ENCODE assay signal across 9 mouse cellular contexts in the genomic region with DNA sequence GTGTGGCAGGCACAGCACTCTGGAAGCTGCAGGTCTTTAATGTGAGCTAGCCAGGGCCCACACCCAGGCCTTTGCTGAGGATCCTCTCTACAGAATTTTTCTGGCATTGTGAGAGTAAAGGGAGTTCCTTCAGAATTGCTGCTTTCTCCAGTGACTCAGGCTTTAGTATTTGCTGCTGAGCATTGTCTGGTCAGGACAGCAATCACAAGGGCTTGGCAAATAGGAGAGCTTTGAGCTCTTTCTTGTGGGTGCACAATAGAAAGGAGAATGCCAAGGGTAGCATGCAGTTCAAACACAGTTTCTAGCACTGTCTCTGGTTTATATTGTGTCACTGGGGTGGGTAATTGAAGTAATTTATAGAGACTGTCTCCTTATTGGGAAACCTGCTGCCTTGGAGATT. TPM values are rescaled to one million over a fixed set of nuclear protein-coding genes. Genes with fewer than 3 reads are reported as not detected.
A peak's percentile ranks its signal among the peaks of the same experiment; 100 is the strongest.
DNase-seq lines count a peak whose midpoint lies in the region; ATAC-seq lines count a peak whose summit lies in the region.
"Had no signal": no experiment of that assay in that cellular context is flagged by ENCODE, and none has a peak within 500 bp of the region (broad histone marks: within the 10 kb centered on the region; RNA-seq: fewer than 3 reads in every experiment).

No protein-coding gene starts in this region.

- H3K36me3 ChIP-seq in heart, embryonic 16.5 days (ENCODE audit: control insufficient read depth, insufficient read depth): no peaks in the 10 kb centered on the region
- H3K36me3 ChIP-seq in embryonic facial prominence, embryonic 14.5 days (ENCODE audit: control insufficient read depth, insufficient read depth, low read length): no peaks in the 10 kb centered on the region
- H3K36me3 ChIP-seq in midbrain, embryonic 12.5 days: peaks cover 3% of the 10 kb centered on the region; the same call in 1 of the 2 replicates

- ATAC-seq in heart, embryonic 16.5 days (replicated peaks; ENCODE audit: extremely low read depth, insufficient read depth, low FRiP score): no peak
- no peak for ATAC-seq in embryonic facial prominence, embryonic 14.5 days (ENCODE audit: low read depth)
- no peak for ATAC-seq in midbrain, embryonic 12.5 days (ENCODE audit: low FRiP score, low read depth)
- no peak for ATAC-seq in megakaryocyte-erythroid progenitor cell, adult 5-6 weeks (replicated peaks; ENCODE audit: low FRiP score, low TSS enrichment, poor library complexity, severe bottlenecking)

- DNase-seq in heart, postnatal 14 days: no peak
- DNase-seq in 3T3-L1 (ENCODE audit: low read depth, low spot score): peak; percentile 61
- DNase-seq in embryonic facial prominence, embryonic 14.5 days (ENCODE audit: low spot score): no peak
- DNase-seq in thymus, postnatal 25 days: no peak
- DNase-seq in left cerebral cortex, postnatal 4 days: no peak
- DNase-seq: adrenal gland, postnatal 25 days had no signal

- intact Hi-C loops in heart, postnatal 14 days (cut with DNase I): no loop called here
- intact Hi-C loops in left cerebral cortex, postnatal 4 days (cut with DNase I): loop anchor here (10.0 kb wide), 1 partner anchor 114 kb away; no protein-coding TSS in a partner anchor

- H3K9ac ChIP-seq in heart, embryonic 16.5 days (ENCODE audit: low read length): no peak overlapping the region
- 0 out of 2 replicates have a peak overlapping the region, but pooled peaks have one; percentile 19 for H3K9ac ChIP-seq in embryonic facial prominence, embryonic 14.5 days (ENCODE audit: low read depth, low read length)
- no peak overlapping the region for H3K9ac ChIP-seq in midbrain, embryonic 12.5 days (replicated peaks)

- H3K4me3 ChIP-seq in heart, embryonic 16.5 days (ENCODE audit: low read length): no peak overlapping the region
- H3K4me3 ChIP-seq in embryonic facial prominence, embryonic 14.5 days (ENCODE audit: low read depth, low read length): no peak overlapping the region
- no peak overlapping the region for H3K4me3 ChIP-seq in midbrain, embryonic 12.5 days

- H3K9me3 ChIP-seq in heart, embryonic 16.5 days (replicated peaks; ENCODE audit: control insufficient read depth, low read length): no peaks in the 10 kb centered on the region
- no peaks in the 10 kb centered on the region for H3K9me3 ChIP-seq in embryonic facial prominence, embryonic 14.5 days (ENCODE audit: control insufficient read depth, low read length)
- H3K9me3 ChIP-seq in midbrain, embryonic 12.5 days: no peaks in the 10 kb centered on the region

- H3K27me3 ChIP-seq in heart, embryonic 16.5 days (ENCODE audit: control insufficient read depth, insufficient read depth, low read length): no peaks in the 10 kb centered on the region
- no peaks in the 10 kb centered on the region for H3K27me3 ChIP-seq in embryonic facial prominence, embryonic 14.5 days (replicated peaks; ENCODE audit: control insufficient read depth, insufficient read depth, low read length)
- no peaks in the 10 kb centered on the region for H3K27me3 ChIP-seq in midbrain, embryonic 12.5 days

- H3K27ac ChIP-seq in heart, embryonic 16.5 days (ENCODE audit: low read length): peak overlapping the region; percentile 1; the same call in 1 of the 2 replicates
- H3K27ac ChIP-seq in embryonic facial prominence, embryonic 14.5 days (replicated peaks; ENCODE audit: low read depth, low read length): no peak overlapping the region
- H3K27ac ChIP-seq in midbrain, embryonic 12.5 days (replicated peaks): 0 out of 2 replicates have a peak overlapping the region, but pooled peaks have one; percentile 7

- no peak overlapping the region for H3K4me2 ChIP-seq in heart, embryonic 16.5 days (ENCODE audit: low read depth, low read length)
- 0 out of 2 replicates have a peak overlapping the region, but pooled peaks have one; percentile 7 for H3K4me2 ChIP-seq in embryonic facial prominence, embryonic 14.5 days (ENCODE audit: low read depth, low read length)
- peak overlapping the region; percentile 27 for H3K4me2 ChIP-seq in midbrain, embryonic 12.5 days (replicated peaks)

- H3K4me1 ChIP-seq in heart, embryonic 16.5 days (ENCODE audit: control insufficient read depth, insufficient read depth, low read length): peaks cover 37% of the 10 kb centered on the region
- peaks cover 30% of the 10 kb centered on the region for H3K4me1 ChIP-seq in embryonic facial prominence, embryonic 14.5 days (ENCODE audit: control insufficient read depth, insufficient read depth, low read length)
- H3K4me1 ChIP-seq in midbrain, embryonic 12.5 days: peaks cover 33% of the 10 kb centered on the region

RNA-seq across cellular contexts. Expression of a gene that starts 3.9 kb away (rescaled TPM):
- 51.8 and 55.8 TPM in 2 replicates for polyA plus RNA-seq in heart, embryonic 16.5 days (2015; fragmentation: Nextera tagmentation; extraction: Ambion mirVana)
- total RNA-seq in heart, postnatal 14 days (2021): 100 to 1,000 TPM; 118 to 128 TPM
- 41.0 and 43.3 TPM in 2 replicates for polyA plus RNA-seq in embryonic facial prominence, embryonic 14.5 days (2014; fragmentation: Nextera tagmentation; extraction: Ambion mirVana)
- polyA plus RNA-seq in midbrain, embryonic 12.5 days (2016; fragmentation: Nextera tagmentation; extraction: Ambion mirVana): 83.1 and 91.5 TPM in 2 replicates
- 9.5 and 41.5 TPM in 2 replicates for total RNA-seq in megakaryocyte-erythroid progenitor cell, adult 5-6 weeks (2014; fragmentation: Nextera tagmentation)
- 4.9 and 11.4 TPM in 2 replicates for total RNA-seq in megakaryocyte-erythroid progenitor cell, adult 5-6 weeks (2017)
- 100 to 1,000 TPM in 1 of 2 experiments, 10 to 100 TPM in 1; 95.4 to 103 TPM for total RNA-seq in left cerebral cortex, postnatal 4 days (2021)

RNA-seq across cellular contexts. Expression of a gene that starts 38.5 kb away (rescaled TPM):
- 5.4 and 5.7 TPM in 2 replicates for polyA plus RNA-seq in heart, embryonic 16.5 days (2015; fragmentation: Nextera tagmentation; extraction: Ambion mirVana)
- 10 to 100 TPM; 16.0 to 22.2 TPM for total RNA-seq in heart, postnatal 14 days (2021)
- polyA plus RNA-seq in embryonic facial prominence, embryonic 14.5 days (2014; fragmentation: Nextera tagmentation; extraction: Ambion mirVana): 4.4 and 5.3 TPM in 2 replicates
- polyA plus RNA-seq in midbrain, embryonic 12.5 days (2016; fragmentation: Nextera tagmentation; extraction: Ambion mirVana): 13.1 and 21.4 TPM in 2 replicates
- total RNA-seq in megakaryocyte-erythroid progenitor cell, adult 5-6 weeks (2014; fragmentation: Nextera tagmentation): 7.3 and 13.7 TPM in 2 replicates
- 5.4 and 14.4 TPM in 2 replicates for total RNA-seq in megakaryocyte-erythroid progenitor cell, adult 5-6 weeks (2017)
- total RNA-seq in left cerebral cortex, postnatal 4 days (2021): 10 to 100 TPM; 85.6 to 92.9 TPM
